Mouse (Mus musculus) right cerebral cortex, postnatal 36 days (tissue): ENCODE measurements at regions not wholly inside any gene's neighbourhood (a gene's known extent, or its start where the extent isn't known, plus 50 kb on each side); places are given as distances from the start of the nearest gene placed in this dataset.
A peak's percentile ranks its signal among the peaks of the same experiment; 100 is the strongest.
"Not testable (repeated sequence)": the region's sequence is repeated elsewhere in the genome, so short reads cannot be mapped to it uniquely, and the experiment has no call there.

ENCODE experiments used
- DNase-seq, 2 experiments: peaks; one replicate each; pipeline ENCODE4 v3.0.0; 2022; ENCODE audit warnings: low spot score in 2 of 2, mixed read lengths in 1 of 2

- not testable (repeated sequence) for DNase-seq
Observed at GRCm38 (mm10) chr15:90882349-90882748, 167.4 kb downstream of the Kif21a start.

- DNase-seq, result no peak
Observed at GRCm38 (mm10) chr15:90869452-90869851, 180.3 kb downstream of the Kif21a start.

GRCm38 (mm10) chr15:90853763-90854162, 174.5 kb upstream of the Cpne8 start:
- not testable (repeated sequence) for DNase-seq

- no peak for DNase-seq
Observed at GRCm38 (mm10) chr15:90851991-90852390, 172.8 kb upstream of the Cpne8 start.

- no peak for DNase-seq
Observed at GRCm38 (mm10) chr15:90841471-90841870, 162.2 kb upstream of the Cpne8 start.

GRCm38 (mm10) chr15:90835586-90835985, 156.4 kb upstream of the Cpne8 start:
- no peak for DNase-seq

- no peak for DNase-seq
Observed at GRCm38 (mm10) chr15:90827816-90828215, 148.6 kb upstream of the Cpne8 start.

GRCm38 (mm10) chr15:90822306-90822705, 143.1 kb upstream of the Cpne8 start:
- DNase-seq, result no peak

GRCm38 (mm10) chr15:90819949-90820655, 140.9 kb upstream of the Cpne8 start:
- no peak for DNase-seq

- DNase-seq, result peak; percentile 17 to 34
Observed at GRCm38 (mm10) chr15:90818161-90818560, 138.9 kb upstream of the Cpne8 start.

- DNase-seq, result no peak
Observed at GRCm38 (mm10) chr15:90813907-90814306, 134.7 kb upstream of the Cpne8 start.

- DNase-seq, result no peak
Observed at GRCm38 (mm10) chr15:90810341-90810740, 131.1 kb upstream of the Cpne8 start.

- no peak for DNase-seq
Observed at GRCm38 (mm10) chr15:90808236-90808635, 129.0 kb upstream of the Cpne8 start.

- no peak for DNase-seq
Observed at GRCm38 (mm10) chr15:90798056-90798455, 118.8 kb upstream of the Cpne8 start.

- DNase-seq, result no peak
Observed at GRCm38 (mm10) chr15:90789941-90790340, 110.7 kb upstream of the Cpne8 start.

- DNase-seq, result no peak
Observed at GRCm38 (mm10) chr15:90784741-90785140, 105.5 kb upstream of the Cpne8 start.

- DNase-seq, result no peak
Observed at GRCm38 (mm10) chr15:90767521-90767920, 88.3 kb upstream of the Cpne8 start.

GRCm38 (mm10) chr15:90764501-90764900, 85.3 kb upstream of the Cpne8 start:
- not testable (repeated sequence) for DNase-seq

GRCm38 (mm10) chr15:90733891-90734290, 54.7 kb upstream of the Cpne8 start:
- no peak for DNase-seq
